ENCODE assay signal across 24 mouse cellular contexts in genomic region chr17:11490051-11490450, GRCm38 (mm10).
A peak's percentile ranks its signal among the peaks of the same experiment; 100 is the strongest.
DNase-seq lines count a peak whose midpoint lies in the region; ATAC-seq and TF ChIP-seq lines count a peak whose summit lies in the region.
"Had no signal": no experiment of that assay in that cellular context is flagged by ENCODE, and none has a peak within 500 bp of the region (broad histone marks: within the 10 kb centered on the region; RNA-seq: fewer than 3 reads in every experiment).

No protein-coding gene starts in this region.

- no peak for TF ChIP-seq CTCF in stomach, postnatal 0 days (IDR thresholded peaks at IDR 0.05; ENCODE audit: low read depth)

- no peaks in the 10 kb centered on the region for H3K36me3 ChIP-seq in stomach, postnatal 0 days (ENCODE audit: control insufficient read depth, insufficient read depth, low read length)
- H3K36me3 ChIP-seq: embryonic facial prominence, embryonic 13.5 days; liver, embryonic 12.5 days; midbrain, embryonic 12.5 days had no signal

- no peak overlapping the region for H3K4me3 ChIP-seq in stomach, postnatal 0 days (ENCODE audit: low read depth, low read length)
- H3K4me3 ChIP-seq: embryonic facial prominence, embryonic 13.5 days; left cerebral cortex, adult 2 months; liver, embryonic 12.5 days; megakaryocyte, embryonic 14.5 days; midbrain, embryonic 12.5 days had no signal

- WGBS in stomach, postnatal 0 days, result 77% methylated on average over 4 of the region's 4 CpGs

- no peak for TF ChIP-seq EP300 in stomach, postnatal 0 days (optimal IDR thresholded peaks at IDR 0.05)

- H3K9ac ChIP-seq in stomach, postnatal 0 days (ENCODE audit: low read length), result no peak overlapping the region
- H3K9ac ChIP-seq: embryonic facial prominence, embryonic 13.5 days; liver, embryonic 12.5 days; liver, postnatal 0 days; midbrain, embryonic 12.5 days had no signal

- H3K27me3 ChIP-seq in stomach, postnatal 0 days (ENCODE audit: control insufficient read depth, insufficient read depth, low read length), result no peaks in the 10 kb centered on the region
- H3K27me3 ChIP-seq: embryonic facial prominence, embryonic 13.5 days; liver, embryonic 12.5 days; megakaryocyte, embryonic 14.5 days; midbrain, embryonic 12.5 days had no signal

- H3K9me3 ChIP-seq in stomach, postnatal 0 days (ENCODE audit: control insufficient read depth, low read length), result no peaks in the 10 kb centered on the region
- H3K9me3 ChIP-seq: embryonic facial prominence, embryonic 13.5 days; liver, embryonic 12.5 days; midbrain, embryonic 12.5 days had no signal

- H3K4me2 ChIP-seq in stomach, postnatal 0 days (replicated peaks; ENCODE audit: low read depth), result no peak overlapping the region
- H3K4me2 ChIP-seq: embryonic facial prominence, embryonic 13.5 days; liver, embryonic 12.5 days; midbrain, embryonic 12.5 days had no signal

- intact Hi-C loops in left cerebral cortex, postnatal 4 days (cut with DNase I), result no loop called here

- H3K27ac ChIP-seq in stomach, postnatal 0 days (replicated peaks), result no peak overlapping the region
- H3K27ac ChIP-seq: embryonic facial prominence, embryonic 13.5 days; left cerebral cortex, adult 2 months; liver, embryonic 12.5 days; midbrain, embryonic 12.5 days had no signal

- ATAC-seq in stomach, postnatal 0 days (ENCODE audit: low FRiP score, low TSS enrichment), result no peak
- ATAC-seq: CD4-positive, CD25-positive, alpha-beta regulatory T cell, adult 4 months; forebrain, embryonic 16.5 days; hindbrain, embryonic 16.5 days; intestine, embryonic 16.5 days; liver, embryonic 12.5 days; liver, postnatal 0 days had no signal

- H3K4me1 ChIP-seq in stomach, postnatal 0 days (replicated peaks; ENCODE audit: control insufficient read depth, insufficient read depth), result no peaks in the 10 kb centered on the region
- H3K4me1 ChIP-seq: embryonic facial prominence, embryonic 13.5 days; liver, embryonic 12.5 days; megakaryocyte, embryonic 14.5 days; midbrain, embryonic 12.5 days had no signal

- peak; percentile 70 for DNase-seq in left cerebral cortex, postnatal 4 days
- DNase-seq in left cerebral cortex, adult 8-10 months (ENCODE audit: low spot score in 2 of 2), result no peak
- peak; percentile 86 for DNase-seq in cerebellum, adult 11-12 months
- DNase-seq in cerebellum, adult 9-11 months, result peak; percentile 89
- DNase-seq in stomach, postnatal 0 days (ENCODE audit: low spot score), result peak; percentile 1
- no peak for DNase-seq in gastrocnemius, adult 8-10 months (ENCODE audit: low spot score in 2 of 2)
- DNase-seq in Muller cell, postnatal 12 days (ENCODE audit: inconsistent ontology term), result no peak
- DNase-seq: adrenal gland, adult 2 months; adrenal gland, postnatal 36 days; gastrocnemius, postnatal 14 days; heart, postnatal 14 days; kidney, adult 8-10 months; kidney, postnatal 10 days; liver, postnatal 0 days; lung, postnatal 36 days had no signal

Comparison
In these comparisons a context has a peak if more than half of its experiments do, and no peak if none do; other contexts are left out.
1. DNase-seq: peak in left cerebral cortex, postnatal 4 days (single experiment), cerebellum, adult 11-12 months (single experiment), cerebellum, adult 9-11 months (single experiment) and stomach, postnatal 0 days (single experiment); none in left cerebral cortex, adult 8-10 months (0 of 2), gastrocnemius, adult 8-10 months (0 of 2) and Muller cell, postnatal 12 days (single experiment).